Mouse (Mus musculus) embryonic facial prominence, embryonic 10.5 days (tissue): ENCODE measurements around the gene Ak1. TPM values are rescaled to one million over a fixed set of nuclear protein-coding genes. Genes with fewer than 3 reads are reported as not detected.

Source experiments
- DNase-seq: peaks from one replicate; pipeline ENCODE4 v3.0.0-alpha.2; 2017; ENCODE audit warnings: low spot score
- H3K27ac ChIP-seq: fragments of 300-500 bp; sonication (generic); replicated peaks from 2 replicates; pipeline ENCODE4 v1.5.1; 2016; ENCODE audit warnings: mild to moderate bottlenecking
- H3K27me3 ChIP-seq: fragments of 300-500 bp; sonication (generic); replicated peaks from 2 replicates; pipeline ENCODE4 v1.6.1; 2016; ENCODE audit warnings: low read depth, mild to moderate bottlenecking; ENCODE audit not compliant: poor library complexity, severe bottlenecking
- H3K36me3 ChIP-seq: fragments of 300-500 bp; sonication (generic); replicated peaks from 2 replicates; pipeline ENCODE4 v1.6.1; 2016; ENCODE audit warnings: mild to moderate bottlenecking, moderate library complexity
- H3K4me1 ChIP-seq: fragments of 300-500 bp; sonication (generic); 2 replicates; pipeline ENCODE4 v1.6.1; 2016
- H3K4me3 ChIP-seq: fragments of 300-500 bp; sonication (generic); 2 replicates; pipeline ENCODE4 v1.5.1; 2016; ENCODE audit warnings: mild to moderate bottlenecking, moderate library complexity
- H3K9me3 ChIP-seq: fragments of 300-500 bp; sonication (generic); 2 replicates; pipeline ENCODE4 v1.6.1; 2016; ENCODE audit warnings: mild to moderate bottlenecking
- WGBS: fragments of 180-500 bp; shearing (Covaris S2); methylation state at CpG from one replicate; pipeline ENCODE4 v1.1.7; 2016; 5-methylcytosine and 5-hydroxymethylcytosine counted together
- microRNA counts: library from miRNA; unstranded; fragments of <30 nt; microRNA quantifications from one replicate; lab custom pipeline; 2017
- microRNA-seq: library from miRNA; unstranded; fragments of <30 nt; microRNA quantifications from one replicate; pipeline ENCODE4, GENCODE M21; 2017
- polyA plus RNA-seq: library from polyadenylated mRNA; unstranded; fragments of >200 nt; fragmentation: Nextera tagmentation; extraction: Ambion mirVana; gene quantifications from 2 replicates; pipeline ENCODE4 v1.2.1, GENCODE M21; 2016

Ak1 gene
- polyA plus RNA-seq, 1 experiment from 2014 or later: 20.5 TPM

- WGBS: 76% methylated on average over 9 of the region's 9 CpGs
- H3K4me3 ChIP-seq: no peak overlapping the region
- peaks cover 6% of the 10 kb centered on the region; the same call in 1 of the 2 replicates for H3K4me1 ChIP-seq
- no peaks in the 10 kb centered on the region for H3K9me3 ChIP-seq
- no peak overlapping the region for H3K27ac ChIP-seq
- DNase-seq: no peak
- H3K36me3 ChIP-seq: peaks cover 18% of the 10 kb centered on the region
- no peaks in the 10 kb centered on the region for H3K27me3 ChIP-seq
These were observed 50.5 kb downstream of the Ak1 start for GRCm38 (mm10) chr2:32671907-32672595.

GRCm38 (mm10) chr2:32673176-32673917 is 51.8 kb downstream of the Ak1 start:
- Histone ChIP-seq H3K4me3 (no peak overlapping the region), H3K27ac (0 out of 2 replicates have a peak overlapping the region, but pooled peaks have one; percentile 3), H3K4me1 (peaks cover 2% of the 10 kb centered on the region; the same call in 1 of the 2 replicates), H3K27me3 (no peaks in the 10 kb centered on the region), H3K36me3 (peaks cover 18% of the 10 kb centered on the region), H3K9me3 (no peaks in the 10 kb centered on the region)
- DNase-seq: no peak
- 84% methylated on average over 16 of the region's 16 CpGs for WGBS

GRCm38 (mm10) chr2:32676821-32677220 is 55.3 kb downstream of the Ak1 start:
- Histone ChIP-seq H3K4me1 (peaks cover 20% of the 10 kb centered on the region), H3K9me3 (no peaks in the 10 kb centered on the region), H3K36me3 (peaks cover 22% of the 10 kb centered on the region), H3K4me3 (no peak overlapping the region), H3K27me3 (no peaks in the 10 kb centered on the region), H3K27ac (no peak overlapping the region)
- no peak for DNase-seq
- WGBS: 83% methylated on average over 3 of the region's 3 CpGs

DNA sequence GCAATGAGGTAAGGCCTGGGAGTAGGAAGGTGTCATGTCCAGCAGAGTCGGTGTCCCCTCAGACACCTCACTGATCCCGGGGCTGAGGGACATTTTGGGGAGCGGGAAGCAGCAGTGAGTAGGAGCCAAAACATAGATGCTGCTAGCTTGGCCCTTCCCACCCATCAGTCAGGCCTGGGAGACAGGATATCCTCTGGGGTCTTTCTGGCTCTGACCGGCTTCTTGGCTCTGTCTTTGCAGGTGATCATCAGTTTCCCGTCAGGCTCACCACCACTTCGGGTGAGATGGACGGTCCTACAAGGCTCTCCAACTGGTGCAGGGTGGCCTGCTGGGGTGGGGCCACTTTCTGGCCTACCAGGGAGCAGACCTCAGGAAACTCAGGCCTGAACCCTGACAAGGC is 56.1 kb downstream of the Ak1 start:
- H3K4me1 ChIP-seq: peaks cover 23% of the 10 kb centered on the region
- 91% methylated on average over 7 of the region's 7 CpGs for WGBS
- peaks cover 27% of the 10 kb centered on the region for H3K36me3 ChIP-seq
- no peaks in the 10 kb centered on the region for H3K9me3 ChIP-seq
- no peak for DNase-seq
- no peaks in the 10 kb centered on the region for H3K27me3 ChIP-seq
- no peak overlapping the region for H3K4me3 ChIP-seq
- no peak overlapping the region for H3K27ac ChIP-seq

- 61% methylated on average over 7 of the region's 7 CpGs for WGBS
- Histone ChIP-seq H3K4me1 (peaks cover 26% of the 10 kb centered on the region), H3K27me3 (no peaks in the 10 kb centered on the region), H3K9me3 (no peaks in the 10 kb centered on the region), H3K4me3 (no peak overlapping the region), H3K27ac (peak overlapping the region; percentile 55), H3K36me3 (peaks cover 38% of the 10 kb centered on the region)
- no peak for DNase-seq
These were observed 58.5 kb downstream of the Ak1 start for GRCm38 (mm10) chr2:32680051-32680451.

GRCm38 (mm10) chr2:32680961-32681650 is 59.5 kb downstream of the Ak1 start:
- DNase-seq: no peak
- 88% methylated on average over 19 of the region's 19 CpGs for WGBS
- Histone ChIP-seq H3K27ac (peak overlapping the region; percentile 55), H3K36me3 (peaks cover 46% of the 10 kb centered on the region), H3K4me3 (no peak overlapping the region), H3K9me3 (no peaks in the 10 kb centered on the region), H3K4me1 (peaks cover 26% of the 10 kb centered on the region), H3K27me3 (no peaks in the 10 kb centered on the region)

- WGBS: 65% methylated on average over 6 of the region's 6 CpGs
- H3K4me1 ChIP-seq: peaks cover 26% of the 10 kb centered on the region
- no peak overlapping the region for H3K4me3 ChIP-seq
- peak; percentile 30 for DNase-seq
- no peaks in the 10 kb centered on the region for H3K9me3 ChIP-seq
- no peaks in the 10 kb centered on the region for H3K27me3 ChIP-seq
- peak overlapping the region; percentile 1; the same call in 1 of the 2 replicates for H3K27ac ChIP-seq
- peaks cover 52% of the 10 kb centered on the region for H3K36me3 ChIP-seq
These were observed 60.2 kb downstream of the Ak1 start for GRCm38 (mm10) chr2:32681754-32682153.

DNA sequence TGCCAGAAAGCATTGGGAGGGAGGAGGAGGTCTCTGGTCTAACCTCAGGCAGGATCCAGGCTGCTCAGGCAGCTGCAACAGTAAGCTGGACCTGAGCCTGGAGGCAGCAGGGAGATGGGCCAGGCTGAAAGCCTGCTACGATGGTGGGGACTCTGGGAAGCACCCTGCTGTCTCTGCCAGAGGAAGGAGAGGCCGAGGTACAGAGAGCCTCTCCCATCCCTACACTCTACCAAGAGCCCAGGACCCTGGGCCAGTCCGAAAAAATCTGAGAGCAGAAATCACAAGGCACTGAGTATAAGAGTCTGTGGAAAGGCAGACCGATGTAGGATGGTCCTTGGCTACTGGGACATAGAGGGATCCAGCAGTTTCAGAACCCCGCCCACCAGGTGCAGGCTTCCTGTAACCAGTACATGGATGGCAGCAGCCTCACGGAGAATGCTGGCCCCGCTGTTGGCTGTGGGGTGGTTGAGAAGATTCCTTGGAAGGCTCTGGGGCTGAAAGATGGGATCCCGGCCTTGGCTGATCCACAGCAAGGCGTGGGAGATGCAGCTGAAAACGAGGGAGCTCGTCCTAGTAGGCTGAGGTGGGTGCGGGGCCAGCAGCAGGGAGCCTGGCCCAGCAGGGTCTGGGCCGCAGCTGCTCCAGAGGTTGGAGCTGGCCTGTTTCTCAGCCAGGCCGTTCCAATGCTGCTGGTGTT is 61.3 kb downstream of the Ak1 start:
- no peak overlapping the region for H3K4me3 ChIP-seq
- peaks cover 64% of the 10 kb centered on the region for H3K36me3 ChIP-seq
- WGBS: 85% methylated on average over 14 of the region's 14 CpGs
- no peak overlapping the region for H3K27ac ChIP-seq
- DNase-seq: no peak
- H3K9me3 ChIP-seq: no peaks in the 10 kb centered on the region
- peaks cover 26% of the 10 kb centered on the region for H3K4me1 ChIP-seq
- H3K27me3 ChIP-seq: no peaks in the 10 kb centered on the region

- H3K27ac ChIP-seq: no peak overlapping the region
- H3K9me3 ChIP-seq: no peaks in the 10 kb centered on the region
- 93% methylated on average over 10 of the region's 10 CpGs for WGBS
- H3K36me3 ChIP-seq: peaks cover 70% of the 10 kb centered on the region
- H3K27me3 ChIP-seq: no peaks in the 10 kb centered on the region
- no peak for DNase-seq
- no peak overlapping the region for H3K4me3 ChIP-seq
- H3K4me1 ChIP-seq: peaks cover 26% of the 10 kb centered on the region
These were observed 62.1 kb downstream of the Ak1 start for GRCm38 (mm10) chr2:32683701-32684100.

MicroRNAs encoded within 50 kb of the gene (microRNA counts, 519-probe panel; counts per million panel counts)
- 188 counts per million, percentile 57 among the panel's probes with 10 or more counts for microRNA mmu-miR-1954 (lab: Ali Mortazavi, UCI)

Small RNAs within 50 kb of the gene (microRNA-seq; reads per million reads assigned to microRNA genes)
- not detected for gene Gm47291
- not detected for gene Mir1954

Other genes starting within 250 kb of the Ak1 start
- gene 1110008P14Rik, start 239.8 kb upstream of the Ak1 start, polyA plus RNA-seq: 35.0 and 39.3 TPM in 2 replicates
- gene Lcn2, start 233.5 kb upstream of the Ak1 start, polyA plus RNA-seq: not detected in 2 replicates
- gene Ptges2, start 225.9 kb upstream of the Ak1 start, polyA plus RNA-seq: 32.2 and 32.5 TPM in 2 replicates
- 6.4 and 6.8 TPM in 2 replicates for gene Naif1, start 171.3 kb upstream of the Ak1 start, polyA plus RNA-seq
- gene Slc25a25, start 170.3 kb upstream of the Ak1 start, polyA plus RNA-seq: 29.8 and 31.8 TPM in 2 replicates
- gene Fam102a, start 86.4 kb upstream of the Ak1 start, polyA plus RNA-seq: 11.8 and 12.3 TPM in 2 replicates
- gene Dpm2, start 50.9 kb upstream of the Ak1 start, polyA plus RNA-seq: 109 and 111 TPM in 2 replicates
- 2.0 and 2.1 TPM in 2 replicates for gene Pip5kl1, start 47.0 kb upstream of the Ak1 start, polyA plus RNA-seq
- 0.11 TPM in 2 replicates for gene 9430097D07Rik, start 46.1 kb upstream of the Ak1 start, polyA plus RNA-seq
- 25.1 and 26.4 TPM in 2 replicates for gene St6galnac4, start 34.7 kb upstream of the Ak1 start, polyA plus RNA-seq
- 17.1 and 17.3 TPM in 2 replicates for gene St6galnac6, start 22.0 kb upstream of the Ak1 start, polyA plus RNA-seq
- 23.7 and 25.5 TPM in 2 replicates for gene Eng, start 24.8 kb downstream of the Ak1 start, polyA plus RNA-seq
- gene Fpgs, start 82.4 kb downstream of the Ak1 start, polyA plus RNA-seq: 33.5 and 35.5 TPM in 2 replicates
- 130 and 135 TPM in 2 replicates for gene Cdk9, start 91.3 kb downstream of the Ak1 start, polyA plus RNA-seq
- gene Sh2d3c, start 99.3 kb downstream of the Ak1 start, polyA plus RNA-seq: 27.1 and 27.5 TPM in 2 replicates
- 0.52 and 0.57 TPM in 2 replicates for gene 6330409D20Rik, start 119.3 kb downstream of the Ak1 start, polyA plus RNA-seq
- gene Tor2a, start 135.5 kb downstream of the Ak1 start, polyA plus RNA-seq: 48.9 and 53.5 TPM in 2 replicates
- gene Ttc16, start 153.9 kb downstream of the Ak1 start, polyA plus RNA-seq: 0.31 and 0.34 TPM in 2 replicates
- 5.3 and 6.4 TPM in 2 replicates for gene Ptrh1, start 154.0 kb downstream of the Ak1 start, polyA plus RNA-seq
- gene Cfap157, start 162.7 kb downstream of the Ak1 start, polyA plus RNA-seq: 0.54 and 0.60 TPM in 2 replicates
- gene Stxbp1, start 225.5 kb downstream of the Ak1 start, polyA plus RNA-seq: 24.4 and 25.1 TPM in 2 replicates